Mouse (Mus musculus): ENCODE results near the gene Prkn.
A peak's percentile ranks its signal among the peaks of the same experiment; 100 is the strongest.

Gene Prkn

DNA sequence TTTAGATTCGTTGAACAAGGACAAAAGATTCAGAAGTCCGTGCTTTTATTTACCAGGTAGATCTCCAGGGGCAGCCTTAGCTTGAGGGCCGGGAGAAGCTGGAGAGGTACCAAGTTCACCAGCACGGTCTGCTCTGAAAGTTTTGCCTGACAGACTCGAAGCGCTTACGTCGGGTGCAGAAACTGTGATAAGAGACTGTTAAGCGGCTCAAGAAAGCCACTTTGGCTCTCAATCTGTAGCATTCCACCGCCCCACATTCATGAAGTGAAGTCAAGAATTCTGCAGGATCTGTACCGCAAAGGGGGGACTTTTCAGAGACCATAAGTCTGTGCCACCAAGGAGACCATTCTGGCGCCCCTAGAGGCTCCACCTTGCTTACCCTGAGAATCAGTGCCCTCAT, 1212.5 kb downstream of the Prkn start:
- peak; percentile 47 for DNase-seq

DNA sequence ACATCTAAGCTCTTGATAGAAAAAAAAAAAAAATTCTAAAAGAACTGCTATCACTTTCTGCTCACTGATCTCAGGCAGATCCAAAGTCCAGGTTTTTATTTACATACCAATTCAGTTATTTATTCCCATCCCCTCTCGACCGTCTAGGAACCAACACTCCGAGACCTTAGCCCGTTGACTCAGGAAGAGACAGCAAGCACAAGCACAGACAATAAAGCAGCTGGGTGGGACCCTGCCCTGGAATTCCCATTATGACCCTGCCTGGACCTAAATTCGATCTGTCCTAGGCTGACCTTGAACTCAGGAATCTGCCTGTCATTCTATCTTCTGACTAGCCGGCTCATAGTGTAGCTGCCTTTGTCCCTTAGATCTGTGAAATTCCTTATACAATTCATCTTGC, 1218.9 kb downstream of the Prkn start:
- DNase-seq: no peak

DNA sequence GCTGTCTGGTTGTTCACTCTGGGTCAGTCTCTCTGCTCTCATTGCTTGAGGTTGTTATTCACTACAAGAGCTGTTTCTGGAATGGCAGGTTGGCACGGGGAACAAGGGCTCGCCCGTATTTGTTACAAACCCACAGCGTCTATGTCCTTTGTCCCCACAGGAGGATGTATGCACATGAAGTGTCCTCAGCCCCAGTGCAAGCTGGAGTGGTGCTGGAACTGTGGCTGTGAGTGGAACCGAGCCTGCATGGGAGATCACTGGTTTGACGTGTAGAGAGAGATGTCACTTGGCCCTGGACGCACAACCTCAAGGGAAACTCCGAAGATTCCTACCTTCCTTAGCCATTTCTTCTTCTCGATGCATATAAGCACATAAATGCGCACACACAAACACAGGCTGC, 1221.2 kb downstream of the Prkn start:
- no peak for DNase-seq

DNA sequence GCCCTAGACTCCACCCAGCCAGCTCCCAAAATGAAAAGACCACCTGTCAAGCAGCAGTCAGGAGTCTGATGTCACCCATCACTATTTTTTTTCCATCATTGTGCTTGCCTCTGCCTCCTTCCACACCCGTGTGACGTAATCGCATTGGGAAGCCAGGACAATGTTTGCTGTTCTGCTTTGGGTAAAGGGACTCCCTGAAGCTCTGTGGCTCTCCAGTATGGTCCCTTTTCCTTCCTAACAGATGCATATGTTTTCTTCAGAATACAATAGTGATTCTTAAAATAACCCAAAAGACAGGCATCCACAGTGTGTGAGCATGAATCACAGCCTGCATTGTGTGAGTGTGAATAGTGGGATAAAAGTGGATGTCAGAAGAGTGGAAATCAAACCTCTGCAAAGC, 1222.7 kb downstream of the Prkn start:
- no peak for DNase-seq

DNA sequence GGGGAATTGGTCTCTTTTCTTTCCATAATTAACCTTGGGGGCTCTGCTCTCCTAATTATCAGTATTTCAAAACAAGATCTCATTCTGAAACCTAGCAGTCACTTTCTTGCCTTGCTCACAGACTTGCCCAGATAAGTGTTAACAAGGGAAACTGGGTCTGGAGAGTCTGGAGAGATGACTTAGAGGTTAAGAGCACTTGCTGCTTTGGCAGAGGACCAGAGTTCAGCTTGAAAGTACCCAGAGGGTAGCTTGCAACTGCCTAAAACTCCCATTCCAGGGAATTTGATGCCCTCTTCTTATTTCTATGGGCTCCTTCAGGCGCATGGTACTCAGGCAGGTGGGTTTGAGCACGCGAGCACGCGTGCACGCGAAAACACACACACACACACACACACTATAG, 1223.3 kb downstream of the Prkn start:
- DNase-seq: peak; percentile 42

DNA sequence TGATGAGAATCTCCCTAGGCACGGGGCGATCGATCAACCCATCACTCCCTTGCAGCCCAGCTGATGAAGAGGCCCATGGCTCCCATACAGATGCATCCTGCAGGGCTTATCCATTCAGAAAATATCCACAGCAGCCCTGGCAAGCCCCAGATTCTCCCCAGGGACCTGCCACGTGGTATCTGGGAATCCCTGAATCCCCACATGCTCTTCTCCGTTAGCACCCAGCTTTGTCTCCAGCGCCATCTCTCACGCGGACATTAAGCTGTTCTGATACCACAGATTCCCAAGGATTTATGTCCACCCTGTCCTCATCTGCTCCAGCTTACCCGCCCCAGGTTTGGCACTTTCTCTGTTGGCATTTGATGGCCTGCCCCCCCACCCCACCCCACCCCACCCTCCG, 1225.9 kb downstream of the Prkn start:
- no peak for DNase-seq

DNA sequence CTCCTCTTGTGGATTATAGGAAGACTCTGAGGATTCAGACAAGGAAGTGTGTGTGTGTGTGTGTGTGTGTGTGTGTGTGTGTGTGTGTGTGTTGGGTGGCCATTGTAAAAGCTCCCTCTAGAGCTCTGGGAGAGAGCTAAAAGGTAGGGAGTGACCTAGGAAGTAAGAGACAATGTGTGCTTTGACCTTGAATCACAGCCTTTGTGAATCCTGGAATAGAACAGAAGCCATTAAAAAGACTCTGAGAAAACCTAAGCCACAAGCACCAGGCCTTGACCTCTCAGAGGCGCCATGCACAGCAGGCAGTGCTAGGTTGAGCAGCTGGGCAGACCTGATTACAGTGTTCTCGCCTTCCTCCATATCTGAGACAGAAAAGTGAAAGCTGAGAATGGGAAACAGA, 1236.6 kb downstream of the Prkn start:
- no peak for DNase-seq

DNA sequence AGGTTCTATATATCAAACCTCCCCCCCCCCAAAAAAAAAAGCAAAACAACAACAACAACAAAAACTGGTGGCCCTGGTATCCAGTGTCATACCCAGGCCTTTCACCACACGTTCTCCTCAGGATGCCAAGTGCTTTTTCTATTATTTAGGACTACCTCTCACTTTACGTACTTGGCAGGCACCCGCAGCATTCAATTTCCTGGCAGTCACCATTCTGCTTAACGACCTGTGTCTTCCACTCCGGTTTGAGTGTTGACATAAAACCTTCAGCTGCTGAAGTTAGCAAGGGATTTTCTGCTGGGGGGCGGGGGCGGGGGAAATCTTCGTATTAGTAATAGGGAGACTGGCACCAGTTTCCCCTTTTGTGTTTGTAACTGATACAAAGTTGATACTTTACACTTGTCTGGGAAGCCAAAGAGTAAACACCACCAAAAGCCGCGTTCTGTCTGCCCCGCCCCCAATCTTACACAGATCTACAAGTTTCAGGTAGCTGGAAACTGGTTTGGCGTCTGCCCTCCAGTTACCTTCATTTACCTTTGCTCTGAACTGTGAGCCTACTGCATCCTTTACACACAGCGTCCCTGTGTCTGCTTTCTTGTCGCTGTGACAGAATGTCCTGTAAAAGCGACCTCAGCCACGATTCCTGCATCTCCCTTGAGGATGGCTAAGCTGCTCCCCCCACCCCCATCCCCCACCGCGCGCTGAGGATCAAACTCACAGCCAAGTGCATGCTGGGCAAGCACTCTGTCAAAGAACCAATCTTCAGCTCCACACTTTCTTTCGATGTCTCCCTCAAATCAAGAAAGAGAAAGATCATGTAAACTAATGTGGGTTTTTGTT, 1240.7 kb downstream of the Prkn start:
- DNase-seq: peak; percentile 69

DNA sequence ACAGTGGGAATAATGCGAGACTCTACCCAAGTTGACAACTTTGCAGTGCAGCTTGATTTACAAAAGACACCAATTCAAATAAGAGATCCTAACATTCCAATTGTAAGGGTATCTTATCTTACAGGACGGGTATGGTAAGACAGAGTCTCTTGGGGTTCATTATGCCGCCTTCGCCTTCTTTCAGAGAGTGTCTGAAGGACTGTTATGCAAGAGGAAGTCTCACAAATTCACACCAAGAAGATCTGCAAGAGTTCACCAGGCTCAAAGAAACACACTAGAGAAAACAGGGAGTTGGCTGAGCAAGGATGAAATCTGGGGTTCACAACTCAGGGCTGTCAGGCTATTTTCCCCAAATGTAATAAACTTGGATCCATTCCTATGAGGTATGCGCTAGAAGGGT, 1242.0 kb downstream of the Prkn start:
- DNase-seq: no peak

DNA sequence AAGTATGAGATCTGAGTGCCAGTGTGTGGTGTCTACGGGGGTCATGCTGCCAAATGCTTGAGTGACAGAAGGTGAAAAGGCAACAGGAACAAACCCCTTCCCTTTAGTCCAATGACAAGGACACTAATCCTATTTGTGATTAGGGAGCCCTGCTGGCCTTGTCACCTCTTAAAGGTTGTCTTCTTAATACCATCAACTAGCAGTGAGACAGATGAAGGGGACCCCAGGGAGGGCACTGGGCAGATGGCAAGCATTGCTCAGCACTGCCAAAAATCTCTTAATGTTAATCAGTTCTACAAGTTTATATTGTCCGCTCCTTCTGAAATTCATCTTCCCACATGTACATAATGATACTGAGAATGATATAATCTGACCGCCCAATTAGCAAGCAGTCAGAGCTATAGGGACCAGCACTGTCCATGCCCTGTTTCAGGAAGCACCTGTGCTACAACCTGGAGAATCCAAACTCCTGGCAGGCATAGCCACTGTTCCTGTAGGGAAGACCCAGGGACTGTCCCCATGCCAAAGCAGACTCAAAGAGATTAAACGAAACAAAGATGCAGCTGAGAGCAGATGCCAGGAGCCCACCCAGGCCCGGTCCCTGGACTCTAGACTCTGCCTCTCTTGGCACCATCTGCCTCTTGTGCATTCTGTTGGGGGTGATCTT, 1250.2 kb downstream of the Prkn start:
- DNase-seq: no peak

DNA sequence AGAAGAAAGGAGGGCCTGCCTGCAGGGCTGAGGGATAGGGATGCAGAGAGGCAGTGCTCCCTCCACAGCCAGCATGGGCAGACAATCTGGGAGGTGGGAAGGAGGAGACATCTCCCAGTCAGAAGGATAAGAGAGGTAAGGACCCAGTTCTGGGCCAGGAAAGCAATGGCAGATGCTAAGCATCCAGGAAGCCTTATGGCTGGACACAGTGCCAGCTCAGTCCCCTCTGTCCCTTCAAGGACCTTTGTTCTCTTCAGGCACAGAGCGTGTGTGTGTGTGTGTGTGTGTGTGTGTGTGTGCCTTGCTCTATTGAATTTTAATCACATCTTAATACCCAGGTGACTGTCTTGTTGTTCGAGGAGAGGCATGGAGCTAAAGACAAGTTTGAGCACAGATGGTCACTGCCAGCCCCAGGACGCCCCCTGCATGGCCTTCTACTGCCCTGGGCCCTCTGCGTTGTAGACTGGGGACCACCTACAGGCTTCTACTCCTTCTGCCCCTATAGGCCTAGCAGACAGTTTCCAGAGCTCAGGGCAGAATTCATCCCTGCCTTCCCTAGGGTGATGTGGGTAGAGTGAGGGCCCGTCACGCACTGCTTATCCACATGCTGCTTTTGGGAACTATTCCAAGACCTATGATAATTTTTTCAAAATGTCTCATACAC, 1252.8 kb downstream of the Prkn start:
- DNase-seq: no peak

DNA sequence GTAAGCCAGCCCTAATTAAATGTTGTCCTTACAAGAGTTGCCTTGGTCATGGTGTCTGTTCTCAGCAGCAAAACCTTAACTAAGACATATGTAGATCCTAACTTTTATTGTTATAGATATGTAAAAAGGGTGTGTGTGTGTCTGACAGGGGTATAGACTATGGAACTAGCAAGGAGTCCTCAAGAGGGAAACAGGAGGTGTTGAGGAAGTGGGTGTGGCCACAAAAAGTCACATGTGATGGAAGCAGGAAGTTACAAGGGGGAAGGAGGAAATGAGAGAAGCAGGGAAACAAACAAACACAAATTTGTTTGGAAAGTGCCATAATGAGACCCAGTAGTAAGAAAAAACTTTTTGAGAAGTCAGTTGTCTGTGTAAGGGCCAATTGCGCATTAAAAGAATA, 1253.8 kb downstream of the Prkn start:
- DNase-seq: no peak

DNA sequence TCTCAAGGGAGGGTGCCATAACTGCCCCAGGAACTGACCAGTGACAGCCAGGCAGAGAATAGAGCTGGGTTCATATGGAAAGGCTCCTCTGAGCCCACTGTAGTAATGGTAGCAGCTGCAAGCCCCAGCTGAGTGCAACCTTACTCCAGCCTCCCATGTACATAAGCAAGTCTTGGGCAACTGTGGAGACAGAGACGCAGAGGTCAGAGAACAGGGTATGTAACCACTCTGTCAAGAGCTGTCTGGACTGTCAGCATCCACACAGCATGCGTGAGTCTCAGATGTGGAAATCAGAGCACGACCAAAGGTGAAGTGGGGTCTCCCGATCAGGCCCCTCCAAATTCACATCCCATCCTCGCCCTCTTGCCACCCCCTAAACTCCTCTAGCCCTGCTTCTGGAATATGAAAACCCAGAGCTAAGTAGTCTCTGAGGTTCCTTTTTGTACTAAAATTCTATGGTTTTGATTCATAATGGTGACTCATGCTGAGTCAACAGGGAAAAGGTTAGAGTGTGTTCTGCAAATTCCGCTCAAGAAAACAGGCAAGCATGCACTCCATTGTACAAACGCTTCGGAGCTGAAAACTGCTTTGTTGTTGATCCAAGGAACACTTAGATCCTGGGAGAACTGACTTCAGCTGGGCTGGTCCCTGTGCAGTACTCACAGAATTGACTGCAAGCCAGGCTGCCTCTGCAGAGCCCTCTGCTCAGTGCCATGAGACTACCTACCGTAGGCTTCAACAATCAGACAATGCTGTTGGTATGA, 1254.8 kb downstream of the Prkn start:
- peak; percentile 63 for DNase-seq

DNA sequence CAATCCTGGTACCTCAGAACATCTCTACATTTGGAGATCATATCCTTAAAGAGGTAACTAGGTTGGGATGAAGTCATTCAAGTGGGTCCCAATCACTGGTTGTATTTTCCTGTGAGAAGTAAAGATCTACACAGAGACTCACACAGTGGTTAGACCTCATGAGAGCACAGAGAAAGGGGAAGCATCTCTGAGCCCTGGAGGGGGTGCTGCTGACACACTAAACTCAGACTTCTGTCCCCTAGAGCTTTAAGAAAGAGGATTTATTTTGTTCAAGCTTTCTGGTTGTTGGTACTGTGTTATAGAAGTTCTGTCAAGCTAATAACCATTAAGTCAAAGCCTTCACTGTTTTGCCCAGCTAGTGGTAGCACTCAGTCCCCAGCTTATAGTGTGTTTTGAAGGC, 1259.2 kb downstream of the Prkn start:
- no peak for DNase-seq

DNA sequence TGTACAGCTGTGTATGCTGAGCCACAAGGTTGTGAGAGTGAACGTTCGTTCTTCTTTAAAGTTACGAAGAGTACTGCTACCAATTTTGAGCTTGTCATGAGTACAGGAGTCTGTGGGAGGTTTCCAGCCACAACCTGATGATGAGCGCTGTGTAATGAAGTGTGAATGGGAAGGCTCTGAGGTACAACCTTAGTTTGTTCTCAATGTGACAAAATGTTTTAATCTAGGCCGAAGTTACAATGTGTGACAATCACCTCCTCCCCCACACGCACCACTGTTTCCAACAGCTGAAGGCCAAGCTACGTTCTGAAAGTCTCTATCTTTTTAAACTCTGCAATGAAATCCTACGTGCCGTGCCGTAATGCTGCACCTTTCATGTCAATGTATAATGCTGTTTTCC, 1262.1 kb downstream of the Prkn start:
- no peak for DNase-seq

DNA sequence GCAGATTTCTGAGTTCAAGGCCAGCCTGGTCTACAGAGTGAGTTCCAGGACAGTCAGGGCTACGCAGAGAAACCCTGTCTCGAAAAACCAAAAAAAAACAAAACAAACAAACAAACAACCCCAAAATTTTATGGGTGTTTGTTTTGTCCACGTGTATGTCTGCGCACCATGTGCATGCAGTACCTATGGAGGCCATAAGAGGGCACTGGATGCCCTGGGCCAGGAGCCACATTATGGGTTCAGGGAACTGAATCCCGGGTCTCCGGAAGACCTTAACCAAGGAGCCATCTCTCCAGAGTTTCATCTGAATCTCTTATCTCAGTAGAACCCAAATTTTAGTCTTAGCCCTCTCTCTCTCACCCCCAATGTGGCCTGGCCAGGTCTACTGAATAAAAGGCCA, 1263.6 kb downstream of the Prkn start:
- DNase-seq: no peak

DNA sequence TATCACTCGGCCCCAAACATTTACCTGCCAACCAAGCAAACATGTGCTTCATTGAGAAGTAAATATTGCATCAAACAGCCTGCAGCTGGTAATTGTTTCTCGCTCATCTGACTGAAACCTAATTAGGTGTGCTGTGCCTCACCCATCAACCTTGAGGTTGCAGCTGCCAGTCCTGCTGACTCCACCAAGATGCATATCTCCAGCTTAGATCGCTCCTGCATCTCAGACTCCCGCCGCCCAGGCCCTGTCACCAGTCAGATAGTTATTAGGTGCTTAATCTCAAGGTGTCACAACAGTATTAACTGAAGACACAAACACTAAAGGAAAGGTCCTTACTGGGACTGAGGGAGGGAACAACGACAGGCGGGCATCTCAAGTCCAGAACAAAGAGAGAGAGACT, 1264.1 kb downstream of the Prkn start:
- no peak for DNase-seq

DNA sequence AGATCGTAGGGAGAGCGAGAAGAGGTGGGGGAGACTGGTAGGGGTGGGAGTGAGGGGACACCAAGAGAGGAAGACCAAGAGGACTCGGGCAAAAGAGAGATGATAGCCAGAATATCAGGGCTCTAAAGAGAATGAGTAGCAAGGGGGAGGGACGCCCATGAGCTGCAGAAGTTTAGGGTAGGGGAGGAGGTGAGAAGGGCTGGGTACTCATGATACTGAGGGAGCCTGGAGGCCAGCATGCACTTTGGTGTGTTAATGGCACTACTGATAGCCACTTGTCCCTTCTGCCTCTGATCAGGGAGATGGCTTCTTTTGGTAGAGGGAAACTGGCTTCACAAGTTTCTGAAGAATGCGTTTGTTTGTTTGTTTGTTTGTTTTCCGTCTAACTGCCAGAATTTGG, 1264.5 kb downstream of the Prkn start:
- DNase-seq: no peak

DNA sequence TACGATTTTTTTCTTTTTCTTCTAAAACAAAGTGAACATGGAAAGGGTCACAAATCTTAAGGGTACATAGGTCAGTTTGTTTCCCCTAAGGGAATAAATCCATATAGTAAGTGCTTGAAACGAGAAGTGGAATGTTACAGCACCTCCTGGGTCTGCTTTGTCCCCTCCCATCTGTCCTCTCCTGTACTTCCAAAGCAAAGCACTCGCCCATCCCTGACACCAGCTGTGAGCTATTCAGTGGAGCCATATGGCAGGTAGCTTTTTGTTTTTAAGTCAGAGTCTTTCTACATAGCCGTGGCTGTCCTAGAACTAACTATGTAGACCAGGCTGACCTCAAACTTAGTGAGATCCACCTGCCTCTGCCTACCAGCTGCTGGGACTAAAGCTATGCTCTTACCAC, 1266.1 kb downstream of the Prkn start:
- no peak for DNase-seq
